Mouse (Mus musculus) midbrain, embryonic 11.5 days (tissue): ENCODE measurements at regions not wholly inside any gene's neighbourhood (a gene's known extent, or its start where the extent isn't known, plus 50 kb on each side); places are given as distances from the start of the nearest gene placed in this dataset.

ENCODE experiments used
- ATAC-seq: fragments of 200-750 bp; cut with Nextera tagmentation; 2 replicates; pipeline ENCODE4 v1.8.0; 2017; ENCODE audit warnings: moderate TSS enrichment, moderate library complexity; ENCODE audit not compliant: low FRiP score
- DNase-seq: peaks from one replicate; pipeline ENCODE4 v3.0.0; 2015; ENCODE audit warnings: low spot score; ENCODE audit errors: missing footprints
- H3K27ac ChIP-seq: fragments of 300-500 bp; sonication (generic); 2 replicates; pipeline ENCODE4 v1.5.1; 2014; ENCODE audit warnings: low read depth, low read length
- H3K27me3 ChIP-seq: fragments of 300-500 bp; sonication (generic); 2 replicates; pipeline ENCODE4 v1.6.1; 2014; ENCODE audit warnings: mild to moderate bottlenecking, low read length, moderate library complexity, mixed read lengths; ENCODE audit not compliant: control insufficient read depth, insufficient read depth
- H3K36me3 ChIP-seq: fragments of 300-500 bp; sonication (generic); 2 replicates; pipeline ENCODE4 v1.6.1; 2014; ENCODE audit warnings: mild to moderate bottlenecking, low read length, moderate library complexity, mixed read lengths; ENCODE audit not compliant: control insufficient read depth, insufficient read depth
- H3K4me1 ChIP-seq: fragments of 300-500 bp; sonication (generic); 2 replicates; pipeline ENCODE4 v1.6.1; 2014; ENCODE audit warnings: low read length; ENCODE audit not compliant: control insufficient read depth, insufficient read depth
- H3K4me2 ChIP-seq: fragments of 300-500 bp; sonication (generic); 2 replicates; pipeline ENCODE4 v1.6.1; 2014; ENCODE audit warnings: mild to moderate bottlenecking, moderate library complexity
- H3K4me3 ChIP-seq: fragments of 300-500 bp; sonication (generic); 2 replicates; pipeline ENCODE4 v1.5.1; 2014; ENCODE audit warnings: low read depth, low read length
- H3K9ac ChIP-seq: fragments of 300-500 bp; sonication (generic); 2 replicates; pipeline ENCODE4 v1.6.1; 2014; ENCODE audit warnings: low read length
- H3K9me3 ChIP-seq: fragments of 300-500 bp; sonication (generic); 2 replicates; pipeline ENCODE4 v1.6.1; 2016; ENCODE audit warnings: low read length; ENCODE audit not compliant: control insufficient read depth
- WGBS: fragments of 180-500 bp; shearing (Covaris S2); extraction: QIAGEN DNeasy Blood & Tissue Kit; methylation state at CpG from one replicate; pipeline ENCODE4 v1.1.7; 2014; 5-methylcytosine and 5-hydroxymethylcytosine counted together

DNA sequence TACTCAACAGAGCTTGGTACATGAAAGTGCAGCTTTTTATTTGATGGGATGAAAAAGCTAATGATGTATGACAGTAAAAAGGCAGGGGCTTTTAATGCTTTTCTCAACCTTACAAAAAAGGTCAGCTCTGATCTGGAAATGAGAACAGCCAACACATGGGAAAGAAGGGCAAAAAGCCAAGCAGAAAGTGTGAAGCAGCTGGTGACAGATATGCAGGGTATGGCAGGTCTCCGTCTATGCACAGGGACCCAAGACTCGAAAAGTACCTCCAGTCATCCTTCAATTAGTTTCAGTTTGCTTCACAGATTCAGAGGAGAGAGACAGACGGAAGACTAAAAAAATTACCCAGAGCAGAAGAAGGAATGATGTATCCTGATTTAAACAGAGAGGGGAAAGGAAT, 732.9 kb upstream of the Gm8797 start:
- Histone ChIP-seq H3K4me1 (no peaks in the 10 kb centered on the region), H3K9me3 (no peaks in the 10 kb centered on the region), H3K4me3 (no peak overlapping the region), H3K9ac (no peak overlapping the region), H3K4me2 (no peak overlapping the region), H3K27me3 (no peaks in the 10 kb centered on the region), H3K36me3 (no peaks in the 10 kb centered on the region), H3K27ac (no peak overlapping the region)
- ATAC-seq: no peak
- WGBS: 79% methylated on average over 3 of the region's 3 CpGs
- no peak for DNase-seq
